Mouse (Mus musculus): Measurements from ENCODE around the gene Fn1.

Fn1 gene

GRCm38 (mm10) chr1:71652551-71653399 lies at the start of gene Fn1:
Fn1 (minus strand) TSS chr1:71653200.
- peak; percentile 66 to 71 for DNase-seq (ENCODE audit: low read depth in 1 of 2, low spot score in 2 of 2)

DNA sequence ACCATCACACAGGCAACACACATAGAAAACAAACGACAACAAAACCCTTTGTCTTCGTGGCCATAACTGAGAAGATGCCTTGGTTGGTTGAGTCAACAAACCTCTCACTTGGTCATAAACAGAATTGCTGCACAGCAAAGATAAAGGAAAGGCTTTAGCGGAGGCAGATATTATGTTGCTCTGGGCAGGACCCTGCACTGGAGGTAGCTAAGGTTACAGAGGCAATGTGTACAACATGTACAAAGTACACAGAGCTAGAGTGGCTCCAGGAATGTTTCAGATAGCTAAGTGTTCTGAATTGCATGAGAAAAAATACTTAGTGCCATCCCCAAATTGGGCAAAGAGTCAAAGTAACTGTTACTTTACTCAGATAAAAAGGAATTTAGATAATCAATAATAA lies 43.1 kb upstream of the Fn1 start:
- DNase-seq (ENCODE audit: low read depth in 1 of 2, low spot score in 2 of 2) = no peak

GRCm38 (mm10) chr1:71691472-71692277 lies 38.7 kb upstream of the Fn1 start:
- DNase-seq (ENCODE audit: low read depth in 1 of 2, low spot score in 2 of 2) = no peak

DNA sequence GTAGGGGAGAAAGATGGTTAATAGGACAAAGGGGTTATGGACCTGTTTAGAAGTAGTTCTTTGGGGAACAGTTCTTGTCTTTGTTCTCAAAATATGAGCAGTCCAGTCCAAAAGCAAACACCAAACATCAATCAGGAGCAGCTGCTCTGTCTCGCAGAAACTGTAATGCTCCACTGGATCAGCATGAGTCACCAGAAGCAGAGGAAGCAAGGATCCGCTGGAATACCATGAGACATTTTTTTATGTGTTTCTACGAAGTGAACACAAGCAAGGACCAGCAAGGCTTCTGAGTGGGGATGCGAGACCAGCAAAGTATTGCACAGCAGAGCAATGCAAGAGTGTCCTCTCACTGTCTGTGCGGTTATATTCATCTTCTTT lies 35.9 kb upstream of the Fn1 start:
- no peak for DNase-seq (ENCODE audit: low read depth in 1 of 2, low spot score in 2 of 2)

DNA sequence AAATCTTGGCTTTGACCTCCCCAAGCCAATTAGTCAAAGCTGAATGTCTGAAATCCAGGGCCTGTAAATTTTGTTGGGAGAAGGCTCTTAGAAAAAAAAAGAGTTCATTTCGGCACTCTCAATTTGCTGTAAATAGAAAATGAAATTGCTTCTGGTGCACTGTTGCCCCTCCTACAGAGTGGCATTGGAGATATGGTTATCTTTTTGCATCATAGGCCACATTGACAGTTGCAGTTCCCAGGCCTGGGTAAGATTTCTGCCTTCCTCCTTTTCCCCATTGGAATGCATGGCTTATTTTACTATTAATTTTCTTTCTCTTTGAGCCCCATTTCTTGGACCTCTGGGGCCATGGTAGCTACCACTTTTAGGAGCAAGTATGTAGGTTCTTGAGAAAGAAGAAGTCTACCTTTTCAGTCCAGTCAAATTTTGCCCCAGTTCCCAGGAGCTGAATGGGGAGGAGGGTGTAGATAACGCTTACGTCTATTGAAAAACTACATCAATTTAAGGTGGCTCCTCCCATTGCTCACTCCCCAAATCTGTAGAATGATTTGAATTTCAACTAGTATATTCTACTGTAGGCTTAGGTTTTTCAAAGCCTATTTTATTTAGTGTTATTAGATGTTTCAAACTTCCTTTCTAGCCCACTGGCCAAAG lies 35.4 kb upstream of the Fn1 start:
- no peak for DNase-seq (ENCODE audit: low read depth in 1 of 2, low spot score in 2 of 2)

- DNase-seq (ENCODE audit: low read depth in 1 of 2, low spot score in 2 of 2) = no peak
Observed at GRCm38 (mm10) chr1:71686791-71687190, 33.8 kb upstream of the Fn1 start.

GRCm38 (mm10) chr1:71683736-71684135 lies 30.7 kb upstream of the Fn1 start:
- DNase-seq (ENCODE audit: low read depth in 1 of 2, low spot score in 2 of 2) = no peak

DNA sequence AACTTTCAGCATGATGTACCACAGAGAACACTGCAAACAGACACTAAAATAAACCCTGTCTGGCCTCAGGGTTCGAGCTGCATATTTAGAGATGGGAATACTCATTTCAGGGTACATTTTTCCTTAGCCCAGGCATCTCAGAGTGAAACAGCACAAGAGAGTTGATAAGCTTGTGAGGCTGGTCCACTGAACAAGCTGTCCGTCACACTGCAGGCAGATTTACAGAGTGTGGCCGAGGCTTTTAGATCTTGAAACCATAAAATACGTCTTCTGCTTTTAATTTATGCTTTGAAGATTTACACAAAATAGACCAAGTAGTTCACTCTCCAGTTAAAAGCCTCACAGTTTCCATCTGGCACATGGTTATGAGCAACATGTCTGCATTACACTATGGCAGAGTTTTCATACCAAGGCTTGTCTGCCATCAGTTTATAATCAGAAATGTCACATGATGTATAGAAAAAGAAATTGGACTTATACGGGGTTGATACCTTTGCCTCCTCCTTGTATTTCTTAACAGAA lies 29.3 kb upstream of the Fn1 start:
- DNase-seq (ENCODE audit: low read depth in 1 of 2, low spot score in 2 of 2) = no peak

DNA sequence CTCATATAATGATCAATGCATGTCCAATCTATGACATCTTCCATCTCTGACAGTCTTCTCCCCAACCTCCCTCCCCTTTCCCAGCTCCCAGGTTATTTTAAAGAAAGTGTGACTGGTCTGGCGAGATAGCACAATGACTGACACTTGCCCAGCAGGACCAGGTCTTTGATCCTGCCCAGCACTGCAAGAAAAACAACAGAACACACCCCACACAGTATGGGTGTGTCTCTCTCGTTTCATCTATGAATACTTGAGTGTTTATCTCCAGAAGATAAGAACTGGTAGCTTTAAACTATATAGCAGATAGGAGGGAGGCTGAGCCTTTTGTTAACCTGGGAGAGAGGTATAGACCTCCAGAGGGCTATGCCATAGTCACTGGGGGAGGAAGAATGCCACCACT lies 28.3 kb upstream of the Fn1 start:
- no peak for DNase-seq (ENCODE audit: low read depth in 1 of 2, low spot score in 2 of 2)

GRCm38 (mm10) chr1:71680046-71680672 lies 27.2 kb upstream of the Fn1 start:
- no peak for DNase-seq (ENCODE audit: low read depth in 1 of 2, low spot score in 2 of 2)

DNA sequence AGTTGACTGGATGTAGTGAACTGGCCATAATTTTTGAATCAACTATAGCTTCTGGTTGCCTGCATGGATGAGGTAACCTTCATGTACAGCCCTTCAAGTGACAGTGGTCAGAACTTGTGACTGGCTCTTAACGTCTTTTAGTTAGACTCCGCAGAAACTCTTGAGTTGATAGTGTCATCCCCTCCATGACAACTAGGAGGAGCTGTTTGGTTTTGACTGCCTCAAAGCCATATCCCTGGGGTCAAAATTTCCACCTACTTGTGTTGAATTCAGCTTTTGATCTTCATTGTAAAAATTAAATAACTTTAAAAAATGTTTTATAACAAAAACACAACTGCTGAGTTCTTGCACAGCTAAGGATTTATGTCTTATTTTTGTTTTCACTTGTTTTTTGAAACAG lies 22.4 kb upstream of the Fn1 start:
- no peak for DNase-seq (ENCODE audit: low read depth in 1 of 2, low spot score in 2 of 2)

DNA sequence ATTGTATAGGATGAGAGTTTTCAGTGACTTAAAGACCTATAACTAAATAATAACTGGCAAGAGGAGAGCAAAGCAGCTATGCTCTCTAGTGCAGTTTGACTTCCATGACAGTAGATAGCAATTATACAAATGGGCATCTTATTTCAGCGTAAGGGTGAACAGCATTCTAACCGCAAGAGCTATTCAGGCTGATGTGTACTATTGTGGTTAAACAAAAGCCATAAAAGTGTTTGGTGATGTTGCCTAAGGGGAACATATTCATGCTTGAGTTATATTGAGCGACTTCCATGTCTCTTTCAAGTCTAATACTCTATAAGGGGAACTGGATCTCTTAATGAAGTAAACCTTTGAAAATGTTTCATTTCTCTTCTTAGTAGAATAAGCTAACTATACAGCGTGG lies 21.3 kb upstream of the Fn1 start:
- no peak for DNase-seq (ENCODE audit: low read depth in 1 of 2, low spot score in 2 of 2)

DNA sequence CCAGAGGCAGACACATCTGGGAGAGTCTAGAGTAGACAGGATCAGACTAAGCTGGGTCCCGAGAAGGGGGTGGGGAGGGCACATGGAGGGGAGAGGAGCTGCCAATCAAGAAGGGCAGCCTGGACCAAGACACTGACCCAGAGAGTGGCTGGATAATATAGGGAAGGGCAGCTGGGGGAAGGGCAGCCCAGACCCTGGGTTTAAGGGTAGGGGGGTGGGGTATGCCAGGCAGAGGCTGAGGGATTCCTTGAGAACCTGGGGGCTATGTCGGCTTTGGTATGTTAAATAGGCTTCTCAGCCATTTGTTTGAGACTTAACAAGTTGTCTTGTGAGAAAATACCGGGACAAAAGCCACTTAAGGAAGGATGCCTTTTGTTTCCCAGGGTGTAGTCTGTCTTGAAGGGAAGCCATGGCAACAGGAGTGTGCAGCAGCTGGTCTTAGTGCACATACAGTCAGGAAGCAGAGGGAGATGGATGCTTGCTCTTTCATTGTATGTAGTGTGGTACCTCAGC lies 20.5 kb upstream of the Fn1 start:
- DNase-seq (ENCODE audit: low read depth in 1 of 2, low spot score in 2 of 2) = no peak

GRCm38 (mm10) chr1:71672346-71672745 lies 19.3 kb upstream of the Fn1 start:
- no peak for DNase-seq (ENCODE audit: low read depth in 1 of 2, low spot score in 2 of 2)

DNA sequence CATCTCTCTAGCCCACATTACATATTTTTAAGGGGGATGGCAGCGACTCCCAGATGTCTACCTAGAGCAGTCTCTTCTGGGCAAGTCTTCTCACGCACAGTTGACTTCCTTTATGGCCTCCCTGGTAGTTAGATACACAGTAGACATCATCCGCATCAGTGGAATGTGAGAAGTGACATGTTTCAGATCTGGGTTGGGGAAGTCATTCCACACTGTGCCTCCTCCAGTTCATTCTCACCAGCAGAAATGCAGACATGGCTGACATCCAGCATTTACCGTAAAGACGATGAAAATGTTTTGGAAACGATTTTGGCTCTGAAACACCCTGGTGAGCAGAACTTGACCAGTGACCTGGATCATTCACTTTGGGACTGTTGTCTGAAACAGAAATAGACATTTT lies 10.2 kb upstream of the Fn1 start:
- no peak for DNase-seq (ENCODE audit: low read depth in 1 of 2, low spot score in 2 of 2)

DNA sequence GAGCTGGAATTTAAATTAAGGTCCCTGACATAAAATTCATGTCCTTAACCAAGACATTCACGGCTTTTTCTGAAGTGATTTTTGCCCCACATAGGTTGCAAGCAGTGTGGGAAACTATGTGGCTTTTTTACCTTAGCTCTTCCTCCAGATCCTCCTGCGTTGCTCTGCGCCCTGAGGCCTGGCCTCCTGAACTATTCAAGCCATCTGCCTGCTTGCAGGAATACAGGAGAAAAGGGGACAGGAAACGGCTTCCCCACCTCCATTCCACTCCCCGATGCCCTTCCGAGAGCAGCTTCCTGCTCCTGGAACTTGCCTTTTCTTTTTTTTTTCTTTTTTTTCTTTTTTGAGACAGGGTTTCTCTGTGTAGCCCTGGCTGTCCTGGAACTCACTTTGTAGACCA lies 5.6 kb upstream of the Fn1 start:
- no peak for DNase-seq (ENCODE audit: low read depth in 1 of 2, low spot score in 2 of 2)

- DNase-seq (ENCODE audit: low read depth in 1 of 2, low spot score in 2 of 2) = no peak
Observed at GRCm38 (mm10) chr1:71656309-71656708, 3.3 kb upstream of the Fn1 start.

DNA sequence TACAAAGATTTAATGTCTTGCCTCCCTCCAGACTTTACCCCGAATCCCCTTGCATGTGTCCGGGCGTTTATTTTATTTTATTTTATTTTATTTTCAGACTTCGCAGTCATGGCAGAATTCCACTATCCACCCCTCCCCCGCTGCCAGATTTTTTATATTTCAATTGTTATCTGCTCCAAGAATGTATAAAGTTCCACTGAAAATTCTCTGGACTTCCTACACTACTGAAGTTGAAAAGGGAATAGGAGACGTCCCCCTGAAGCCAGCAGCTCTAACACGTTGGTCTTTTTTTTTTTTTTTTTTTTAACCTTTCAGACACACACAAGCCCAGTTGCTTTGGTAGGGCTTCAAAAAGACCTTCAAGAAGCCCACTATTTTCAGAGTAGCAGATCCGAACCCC lies 1.2 kb upstream of the Fn1 start:
- no peak for DNase-seq (ENCODE audit: low read depth in 1 of 2, low spot score in 2 of 2)

GRCm38 (mm10) chr1:71653400-71654159 lies 580 bp upstream of the Fn1 start:
- no peak for DNase-seq (ENCODE audit: low read depth in 1 of 2, low spot score in 2 of 2)

- DNase-seq (ENCODE audit: low read depth in 1 of 2, low spot score in 2 of 2) = no peak
Observed at GRCm38 (mm10) chr1:71651828-71652227, 1.2 kb downstream of the Fn1 start.

Measured in monocyte, adult 2 months (primary cell).